Mouse (Mus musculus) heart, embryonic 16.5 days (tissue): ENCODE data around the gene Gramd2. TPM values are rescaled to one million over a fixed set of nuclear protein-coding genes. Genes with fewer than 3 reads are reported as not detected.

ENCODE experiments used
- ATAC-seq: fragments of 200-750 bp; cut with Nextera tagmentation; replicated peaks from 2 replicates; pipeline ENCODE4 v1.8.0; 2017; ENCODE audit warnings: moderate number of reproducible peaks; ENCODE audit not compliant: insufficient read depth, low FRiP score; ENCODE audit errors: extremely low read depth
- H3K27ac ChIP-seq: fragments of 300-500 bp; sonication (generic); 2 replicates; pipeline ENCODE4 v1.5.1; 2014; ENCODE audit warnings: mild to moderate bottlenecking, low read length, control low read depth, moderate library complexity
- H3K27me3 ChIP-seq: fragments of 300-500 bp; sonication (generic); 2 replicates; pipeline ENCODE4 v1.6.1; 2014; ENCODE audit warnings: low read length, mixed read lengths; ENCODE audit not compliant: control insufficient read depth, insufficient read depth
- H3K36me3 ChIP-seq: fragments of 300-500 bp; sonication (generic); 2 replicates; pipeline ENCODE4 v1.6.1; 2014; ENCODE audit not compliant: control insufficient read depth, insufficient read depth
- H3K4me1 ChIP-seq: fragments of 300-500 bp; sonication (generic); 2 replicates; pipeline ENCODE4 v1.6.1; 2014; ENCODE audit warnings: low read length, mixed read lengths; ENCODE audit not compliant: control insufficient read depth, insufficient read depth
- H3K4me2 ChIP-seq: fragments of 300-500 bp; sonication (generic); 2 replicates; pipeline ENCODE4 v1.6.1; 2014; ENCODE audit warnings: low read depth, mild to moderate bottlenecking, control low read depth, low read length
- H3K4me3 ChIP-seq: fragments of 300-500 bp; sonication (generic); 2 replicates; pipeline ENCODE4 v1.5.1; 2014; ENCODE audit warnings: mild to moderate bottlenecking, control low read depth, low read length
- H3K9ac ChIP-seq: fragments of 300-500 bp; sonication (generic); 2 replicates; pipeline ENCODE4 v1.6.1; 2014; ENCODE audit warnings: low read length, control low read depth
- H3K9me3 ChIP-seq: fragments of 300-500 bp; sonication (generic); replicated peaks from 2 replicates; pipeline ENCODE4 v1.6.1; 2016; ENCODE audit warnings: low read length; ENCODE audit not compliant: control insufficient read depth
- WGBS: fragments of 180-500 bp; shearing (Covaris S2); extraction: QIAGEN DNeasy Blood & Tissue Kit; methylation state at CpG from one replicate; pipeline ENCODE4 v1.1.7; 2014; 5-methylcytosine and 5-hydroxymethylcytosine counted together
- polyA plus RNA-seq: library from polyadenylated mRNA; unstranded; fragments of >200 nt; fragmentation: Nextera tagmentation; extraction: Ambion mirVana; gene quantifications from 2 replicates; pipeline ENCODE4 v1.2.1, GENCODE M21; 2015

Gene Gramd2
- polyA plus RNA-seq, 1 experiment from 2014 or later: 0.34 TPM

- H3K9ac ChIP-seq: no peak overlapping the region
- no peaks in the 10 kb centered on the region for H3K4me1 ChIP-seq
- no peak overlapping the region for H3K4me3 ChIP-seq
- H3K27me3 ChIP-seq: no peaks in the 10 kb centered on the region
- no peak overlapping the region for H3K27ac ChIP-seq
- H3K36me3 ChIP-seq: no peaks in the 10 kb centered on the region
- ATAC-seq: no peak
- H3K4me2 ChIP-seq: no peak overlapping the region
- H3K9me3 ChIP-seq: no peaks in the 10 kb centered on the region
- 71% methylated on average over 7 of the region's 7 CpGs for WGBS
Measured at GRCm38 (mm10) chr9:59701094-59701493, 21.1 kb downstream of the Gramd2 start.

DNA sequence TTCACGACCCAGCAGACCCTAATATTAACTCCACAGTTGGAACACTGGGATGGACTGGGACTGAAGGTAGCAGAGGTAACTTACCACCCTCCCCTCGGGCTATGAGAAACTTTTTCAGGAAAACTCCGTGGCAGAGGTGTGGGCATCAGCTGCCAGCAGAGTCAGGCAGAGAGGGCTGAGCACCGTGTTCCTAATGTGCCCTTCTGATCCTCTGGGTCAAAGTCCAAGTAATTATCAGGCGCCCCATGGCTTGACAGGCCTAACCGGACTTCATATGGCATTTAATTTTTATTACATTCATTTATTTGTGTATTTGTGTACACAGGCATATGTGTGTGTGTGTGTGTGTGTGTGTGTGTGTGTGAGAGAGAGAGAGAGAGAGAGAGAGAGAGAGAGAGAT is 23.2 kb downstream of the Gramd2 start:
- 70% methylated on average over 6 of the region's 6 CpGs for WGBS
- no peak for ATAC-seq

GRCm38 (mm10) chr9:59706850-59707825 is 27.2 kb downstream of the Gramd2 start:
- WGBS: 46% methylated on average over 10 of the region's 10 CpGs
- Histone ChIP-seq H3K4me2 (no peak overlapping the region), H3K27ac (no peak overlapping the region), H3K36me3 (no peaks in the 10 kb centered on the region), H3K4me1 (no peaks in the 10 kb centered on the region), H3K4me3 (no peak overlapping the region), H3K27me3 (no peaks in the 10 kb centered on the region), H3K9me3 (no peaks in the 10 kb centered on the region), H3K9ac (no peak overlapping the region)
- no peak for ATAC-seq

More for the DNA sequence above, 23.2 kb downstream of the Gramd2 start:
- H3K27me3 ChIP-seq: no peaks in the 10 kb centered on the region
- no peak overlapping the region for H3K4me3 ChIP-seq
- H3K4me2 ChIP-seq: no peak overlapping the region
- no peak overlapping the region for H3K9ac ChIP-seq
- H3K9me3 ChIP-seq: no peaks in the 10 kb centered on the region
- no peaks in the 10 kb centered on the region for H3K36me3 ChIP-seq
- no peaks in the 10 kb centered on the region for H3K4me1 ChIP-seq
- H3K27ac ChIP-seq: no peak overlapping the region

- WGBS: 70% methylated on average over 3 of the region's 3 CpGs
- ATAC-seq: no peak
Measured at GRCm38 (mm10) chr9:59709225-59709624, 29.3 kb downstream of the Gramd2 start.

GRCm38 (mm10) chr9:59716275-59716898 is 36.4 kb downstream of the Gramd2 start:
- peaks cover 3% of the 10 kb centered on the region; the same call in 1 of the 2 replicates for H3K9me3 ChIP-seq
- H3K27me3 ChIP-seq: no peaks in the 10 kb centered on the region; the same call in 1 of the 2 replicates
- H3K27ac ChIP-seq: no peak overlapping the region
- ATAC-seq: no peak
- H3K36me3 ChIP-seq: no peaks in the 10 kb centered on the region
- 70% methylated on average over 7 of the region's 7 CpGs for WGBS
- no peaks in the 10 kb centered on the region for H3K4me1 ChIP-seq
- no peak overlapping the region for H3K4me3 ChIP-seq
- no peak overlapping the region for H3K4me2 ChIP-seq
- H3K9ac ChIP-seq: no peak overlapping the region

More at GRCm38 (mm10) chr9:59709225-59709624, 29.3 kb downstream of the Gramd2 start:
- H3K4me2 ChIP-seq: no peak overlapping the region
- no peaks in the 10 kb centered on the region; the same call in 1 of the 2 replicates for H3K27me3 ChIP-seq
- H3K9ac ChIP-seq: no peak overlapping the region
- no peaks in the 10 kb centered on the region for H3K4me1 ChIP-seq
- no peaks in the 10 kb centered on the region for H3K36me3 ChIP-seq
- H3K4me3 ChIP-seq: no peak overlapping the region
- H3K27ac ChIP-seq: no peak overlapping the region
- no peaks in the 10 kb centered on the region for H3K9me3 ChIP-seq

DNA sequence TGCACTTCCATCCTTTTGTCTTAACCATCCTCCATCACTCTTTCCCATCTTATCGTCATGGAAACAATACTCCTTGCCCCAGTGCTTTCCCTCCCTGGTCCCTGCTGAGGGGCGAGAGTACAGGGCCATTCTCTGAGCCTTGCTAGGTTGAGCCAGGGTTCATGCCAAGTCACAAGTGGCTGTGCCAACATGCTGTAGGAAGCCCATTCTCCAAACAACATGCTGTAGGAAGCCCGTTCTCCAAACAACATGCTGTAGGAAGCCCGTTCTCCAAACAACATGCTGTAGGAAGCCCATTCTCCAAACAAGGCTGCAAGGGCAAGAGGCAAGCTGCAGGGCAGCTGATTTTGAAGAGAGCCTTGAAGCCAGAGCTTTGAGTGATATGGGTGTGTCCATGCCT is 38.3 kb downstream of the Gramd2 start:
- Histone ChIP-seq H3K27me3 (no peaks in the 10 kb centered on the region), H3K9ac (no peak overlapping the region), H3K27ac (no peak overlapping the region), H3K9me3 (peaks cover 3% of the 10 kb centered on the region; the same call in 1 of the 2 replicates), H3K4me1 (peaks cover under 1% of the 10 kb centered on the region), H3K4me2 (no peak overlapping the region), H3K4me3 (no peak overlapping the region), H3K36me3 (no peaks in the 10 kb centered on the region)
- 81% methylated on average over 4 of the region's 4 CpGs for WGBS
- no peak for ATAC-seq

DNA sequence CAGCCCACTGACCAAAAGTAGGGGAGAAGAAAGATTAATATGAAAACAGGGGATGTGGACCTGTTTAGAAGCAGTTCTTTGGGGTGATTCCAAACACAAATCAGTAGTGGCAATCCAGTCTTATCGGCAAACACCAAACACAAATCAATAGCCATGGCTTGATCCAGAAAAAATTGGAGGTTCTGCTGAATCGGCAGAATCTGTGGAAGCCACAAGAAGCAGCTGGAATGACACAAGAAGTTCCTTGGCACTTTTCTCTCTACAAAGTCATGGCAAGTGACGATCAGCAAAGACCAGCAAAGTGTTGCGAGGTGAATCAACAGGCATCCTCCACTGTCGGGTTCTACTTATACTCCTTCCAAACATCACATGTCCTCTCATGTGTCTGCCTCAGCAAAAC is 41.2 kb downstream of the Gramd2 start:
- H3K4me2 ChIP-seq: no peak overlapping the region
- H3K36me3 ChIP-seq: no peaks in the 10 kb centered on the region
- 79% methylated on average over 5 of the region's 5 CpGs for WGBS
- no peaks in the 10 kb centered on the region for H3K27me3 ChIP-seq
- H3K27ac ChIP-seq: no peak overlapping the region
- H3K9ac ChIP-seq: no peak overlapping the region
- H3K4me3 ChIP-seq: no peak overlapping the region
- no peak for ATAC-seq
- peaks cover 15% of the 10 kb centered on the region for H3K4me1 ChIP-seq
- peaks cover 3% of the 10 kb centered on the region; the same call in 1 of the 2 replicates for H3K9me3 ChIP-seq

GRCm38 (mm10) chr9:59723096-59723657 is 43.2 kb downstream of the Gramd2 start:
- peaks cover 20% of the 10 kb centered on the region for H3K4me1 ChIP-seq
- peaks cover 3% of the 10 kb centered on the region; the same call in 1 of the 2 replicates for H3K9me3 ChIP-seq
- peak overlapping the region; percentile 41; the same call in 1 of the 2 replicates for H3K27ac ChIP-seq
- H3K4me3 ChIP-seq: 0 out of 2 replicates have a peak overlapping the region, but pooled peaks have one; percentile 7
- H3K27me3 ChIP-seq: no peaks in the 10 kb centered on the region
- 10% methylated on average over 10 of the region's 10 CpGs for WGBS
- ATAC-seq: peak; percentile 56; the same call in 1 of the 2 replicates
- H3K9ac ChIP-seq: peak overlapping the region; percentile 57; the same call in 1 of the 2 replicates
- no peaks in the 10 kb centered on the region for H3K36me3 ChIP-seq
- H3K4me2 ChIP-seq: peak overlapping the region; percentile 49
